Mouse (Mus musculus): Measurements from ENCODE around the gene Fam227b.
A peak's percentile ranks its signal among the peaks of the same experiment; 100 is the strongest.

Fam227b gene

DNA sequence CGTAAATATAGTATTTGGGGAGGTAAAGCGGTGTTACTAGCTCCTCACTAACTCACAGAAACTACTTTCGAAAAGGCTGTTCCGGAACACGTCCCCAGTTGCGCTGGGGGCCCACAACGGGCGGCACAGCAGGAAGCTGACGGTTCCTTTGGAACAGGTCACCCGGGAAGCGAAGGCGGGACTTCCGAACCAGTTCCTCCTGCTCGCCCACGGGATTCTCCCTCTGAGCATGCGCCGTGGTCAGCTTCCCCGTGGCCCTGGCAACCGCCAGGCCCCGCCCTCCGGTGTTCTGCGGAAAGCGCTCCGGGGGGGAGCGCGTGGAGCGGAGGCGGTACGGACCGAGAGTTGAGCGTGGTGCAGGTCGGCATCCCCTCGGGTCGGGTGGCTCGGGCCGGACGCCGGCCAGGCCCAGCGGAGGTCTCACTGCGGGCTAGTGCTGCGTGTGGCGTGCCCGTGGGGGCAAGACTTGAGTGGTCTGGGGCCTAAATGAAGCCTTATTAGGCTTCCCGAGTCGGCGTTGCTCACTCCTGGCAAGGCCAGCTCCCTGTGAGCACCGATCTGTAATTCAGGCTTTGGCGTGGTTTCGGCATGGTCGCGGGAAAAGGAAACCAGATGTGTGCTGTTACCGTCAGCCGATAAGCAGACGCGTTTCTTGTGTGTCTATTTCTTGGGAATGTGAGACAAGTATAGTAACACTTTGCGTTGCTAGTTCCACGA lies at the start of gene Fam227b, which contains the start of gene Dtwd1:
Gene Fam227b (minus strand): TSS at position 150 of the 717 bp plus-strand sequence.
Gene Dtwd1 (plus strand): TSS at position 287 of the 717 bp plus-strand sequence.
- peak; percentile 99 for DNase-seq (ENCODE audit: low read depth, low spot score)

DNA sequence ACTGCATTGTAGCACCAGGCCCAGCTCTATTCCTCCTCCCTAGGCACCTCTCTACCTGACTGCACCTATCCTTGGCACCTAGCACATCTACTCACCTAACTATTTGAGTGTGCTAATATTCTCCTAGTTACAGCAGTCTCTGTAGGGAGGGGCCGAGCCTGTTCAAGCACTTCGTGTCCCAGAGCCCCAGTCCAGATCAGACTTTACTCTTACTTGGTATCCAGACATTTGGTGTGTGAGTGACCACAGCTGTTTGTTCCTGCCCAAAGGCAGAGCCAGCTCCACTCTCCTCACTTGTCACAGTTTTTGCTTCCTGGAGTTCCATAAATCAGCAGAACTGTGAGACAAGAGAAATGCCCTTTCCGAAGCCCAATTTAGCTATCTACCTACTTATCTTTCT lies 47.2 kb upstream of the Fam227b start:
- DNase-seq (ENCODE audit: low read depth, low spot score): no peak

DNA sequence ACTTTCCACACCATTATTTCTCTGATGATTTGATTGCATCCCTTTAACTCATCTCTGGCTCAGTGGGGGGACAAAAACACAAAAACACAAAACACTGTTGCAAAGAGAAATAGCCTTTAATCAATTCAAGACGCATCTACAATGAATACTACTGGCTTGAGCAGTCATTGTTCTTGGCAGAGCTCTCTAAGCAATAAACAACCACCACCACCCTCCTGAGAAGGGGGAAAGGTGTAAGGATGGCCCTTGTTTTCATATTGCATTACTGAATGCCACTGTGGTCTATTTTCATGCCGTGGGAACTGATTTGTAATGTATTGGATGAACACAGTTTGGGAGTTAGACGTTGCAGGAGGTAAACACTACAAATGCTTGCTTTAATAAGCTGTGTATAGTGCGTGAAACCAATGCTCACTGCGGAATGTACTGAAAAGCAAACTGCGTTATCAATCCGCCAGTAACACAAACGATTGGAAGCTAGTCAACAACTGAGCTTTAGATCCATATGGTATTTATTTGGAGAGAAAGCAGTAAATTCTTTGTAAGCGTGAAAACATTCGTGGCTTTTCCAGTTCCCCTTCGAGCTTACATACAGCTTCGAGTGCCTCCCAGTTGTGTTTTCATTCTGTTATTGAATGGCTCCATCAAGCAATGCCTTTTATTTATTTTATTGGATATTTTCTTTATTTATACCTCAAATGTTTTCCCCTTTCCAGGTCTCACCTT lies 44.0 kb upstream of the Fam227b start:
- DNase-seq (ENCODE audit: low read depth, low spot score): no peak

DNA sequence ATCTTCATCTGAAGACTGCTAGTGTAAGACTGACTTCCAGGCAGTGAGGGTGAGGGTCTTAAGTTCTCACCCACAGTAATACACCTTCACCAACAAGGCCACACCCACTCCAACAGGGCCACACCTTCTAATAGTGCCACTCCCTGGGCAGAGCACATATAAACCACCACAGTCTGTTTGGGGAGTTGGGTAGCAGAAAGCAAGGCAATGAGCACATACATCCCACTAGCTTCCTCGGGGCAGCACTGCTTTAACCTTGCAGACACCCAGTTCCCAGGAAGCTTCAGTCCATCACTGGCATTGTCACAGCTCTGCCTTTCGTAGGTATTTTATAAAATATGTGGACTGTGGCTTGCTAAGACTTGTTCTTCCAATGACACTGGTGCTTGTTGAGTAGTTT lies 40.3 kb upstream of the Fam227b start:
- no peak for DNase-seq (ENCODE audit: low read depth, low spot score)

DNA sequence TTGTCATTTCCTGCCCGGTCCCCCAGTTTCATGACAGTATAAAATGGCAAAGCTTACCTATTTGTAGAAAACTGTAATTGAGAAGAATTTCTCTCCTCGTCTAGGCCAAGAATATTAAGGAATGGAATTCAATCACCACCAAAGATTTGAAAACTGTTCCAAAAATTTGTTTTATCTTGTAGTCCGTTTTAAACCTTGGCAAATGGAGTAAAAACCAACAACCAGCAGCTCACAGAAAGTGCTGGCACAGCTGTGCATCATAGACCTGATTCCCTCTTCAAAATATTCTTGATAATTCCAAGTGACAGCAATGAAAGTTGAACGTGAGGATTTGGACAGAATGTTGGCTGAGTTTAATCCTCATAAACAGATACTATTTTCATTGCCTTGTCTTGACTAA lies 39.5 kb upstream of the Fam227b start:
- DNase-seq (ENCODE audit: low read depth, low spot score): no peak

DNA sequence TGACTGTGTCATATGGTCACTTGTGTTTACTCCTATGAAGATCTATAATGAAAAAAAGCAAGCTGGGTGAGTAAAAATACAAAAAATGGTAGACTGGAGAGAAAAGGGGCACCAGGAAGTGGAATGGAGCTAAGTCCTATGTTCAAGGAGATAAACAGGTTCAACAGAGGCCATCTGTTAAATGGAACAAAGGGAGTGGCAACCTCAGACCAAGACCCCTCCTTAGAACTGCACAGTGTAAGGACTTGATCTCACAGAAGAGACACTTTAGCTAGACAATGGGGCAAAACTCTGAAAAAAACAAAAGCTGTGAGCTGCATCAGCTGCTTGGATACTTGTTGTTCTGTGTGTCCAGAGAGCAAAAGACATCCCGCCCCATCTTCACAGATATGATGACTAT lies 19.6 kb upstream of the Fam227b start:
- no peak for DNase-seq (ENCODE audit: low read depth, low spot score)

DNA sequence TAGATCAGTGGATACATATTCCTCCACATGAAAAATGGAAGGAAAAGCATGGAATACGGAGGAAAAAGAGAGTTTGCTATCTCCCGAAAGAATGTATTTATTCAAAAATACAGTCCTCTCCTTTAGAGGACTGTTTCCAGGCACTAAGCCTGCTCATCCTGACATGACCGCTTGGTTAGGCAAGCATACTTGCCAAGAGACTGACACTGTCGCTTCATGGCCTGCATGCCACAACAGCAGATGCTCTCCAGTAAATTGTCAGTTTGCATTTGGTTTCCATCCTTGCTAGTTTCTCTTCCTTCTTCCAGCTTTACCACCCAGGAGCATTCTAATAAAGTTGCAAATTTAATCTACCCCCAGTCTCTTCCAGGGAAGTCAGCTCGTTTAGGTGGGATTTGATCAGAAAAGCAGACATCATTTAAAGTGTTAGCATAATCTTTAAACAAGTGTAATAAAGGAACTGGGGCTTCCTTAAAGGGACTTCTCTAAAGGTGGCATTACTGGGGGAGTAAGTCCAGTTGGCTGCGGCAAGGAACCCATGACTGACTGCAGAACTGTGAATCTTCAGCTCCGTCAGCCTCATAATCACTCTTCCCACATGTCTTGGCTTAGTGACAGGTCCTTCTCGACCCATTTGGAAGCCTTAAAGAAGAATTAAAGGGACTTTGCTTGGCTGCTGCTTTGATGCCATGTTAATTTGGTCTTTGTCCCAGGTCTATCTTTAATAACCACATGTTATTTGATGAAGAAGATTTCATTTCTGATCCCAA lies 15.2 kb upstream of the Fam227b start:
- no peak for DNase-seq (ENCODE audit: low read depth, low spot score)

DNA sequence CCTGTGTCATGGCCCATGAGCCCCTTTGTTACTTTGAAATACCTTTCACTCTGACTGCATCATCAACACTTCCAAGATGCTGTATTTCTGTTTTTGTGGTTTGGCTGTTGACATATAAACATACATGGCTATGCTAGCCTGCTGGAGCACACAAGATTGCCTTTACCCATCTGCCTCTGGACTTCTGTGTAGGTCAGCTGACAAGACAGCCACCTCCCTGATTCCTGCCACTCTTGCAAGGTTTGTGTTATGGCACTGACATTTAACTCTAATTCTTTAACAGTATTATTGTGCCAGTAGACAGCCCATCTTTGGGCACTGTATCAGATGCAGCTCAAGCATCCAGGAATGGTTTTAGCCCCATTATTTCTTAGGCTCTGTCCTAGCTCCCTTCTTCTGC lies 14.5 kb upstream of the Fam227b start:
- no peak for DNase-seq (ENCODE audit: low read depth, low spot score)

DNA sequence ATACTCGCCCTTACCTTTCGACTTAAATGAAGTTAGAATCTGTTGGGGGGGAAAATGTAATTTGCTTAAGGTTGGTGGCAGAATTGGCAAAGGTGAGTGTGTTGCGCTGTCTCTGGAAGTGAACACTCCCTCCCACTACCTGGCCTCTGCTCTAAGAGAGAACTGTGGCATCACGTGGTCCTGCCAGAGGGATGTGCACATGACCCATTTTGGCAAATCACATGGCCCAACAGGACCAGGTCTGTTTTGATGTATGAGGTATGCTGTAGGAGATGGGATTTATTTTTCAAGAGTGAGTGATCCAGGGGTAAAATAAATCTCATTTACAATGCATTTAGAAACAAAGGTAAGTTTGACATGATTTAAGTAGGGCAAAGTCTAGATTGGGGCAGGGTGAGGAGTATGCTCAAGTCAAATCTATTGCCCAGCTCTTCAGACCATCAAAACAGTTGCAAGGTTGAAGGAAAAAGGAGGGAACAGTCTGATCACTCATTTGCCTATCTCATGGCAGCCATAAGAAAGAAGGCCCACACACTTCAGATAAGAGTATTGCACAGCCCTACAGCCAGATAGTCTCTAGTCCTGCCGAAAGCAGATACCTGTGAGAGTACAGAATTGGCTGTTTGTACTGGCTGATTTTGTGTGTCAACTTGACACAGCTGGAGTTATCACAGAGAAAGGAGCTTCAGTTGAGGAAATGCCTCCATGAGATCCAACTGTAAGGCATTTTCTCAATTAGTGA lies 13.6 kb upstream of the Fam227b start:
- DNase-seq (ENCODE audit: low read depth, low spot score): no peak

DNA sequence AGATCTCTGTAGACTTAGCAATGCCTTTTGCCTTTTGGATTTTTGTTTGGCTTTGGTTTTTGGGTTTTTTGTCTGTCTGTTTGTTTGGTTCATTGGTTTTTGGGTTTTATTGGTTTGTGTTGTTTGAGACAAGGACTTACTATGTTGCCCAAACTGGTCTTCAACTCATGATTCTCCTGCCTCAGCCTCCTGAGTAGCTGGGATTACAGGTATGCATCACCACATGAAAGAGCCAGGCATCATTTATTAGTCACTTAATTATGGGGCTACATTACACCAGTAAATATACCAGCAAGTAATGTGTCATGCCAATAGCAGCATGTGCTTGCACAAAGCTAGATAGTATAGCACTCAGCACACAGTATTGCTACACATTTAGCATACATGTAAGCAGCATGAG lies 4.1 kb downstream of the Fam227b start:
- no peak for DNase-seq (ENCODE audit: low read depth, low spot score)

DNA sequence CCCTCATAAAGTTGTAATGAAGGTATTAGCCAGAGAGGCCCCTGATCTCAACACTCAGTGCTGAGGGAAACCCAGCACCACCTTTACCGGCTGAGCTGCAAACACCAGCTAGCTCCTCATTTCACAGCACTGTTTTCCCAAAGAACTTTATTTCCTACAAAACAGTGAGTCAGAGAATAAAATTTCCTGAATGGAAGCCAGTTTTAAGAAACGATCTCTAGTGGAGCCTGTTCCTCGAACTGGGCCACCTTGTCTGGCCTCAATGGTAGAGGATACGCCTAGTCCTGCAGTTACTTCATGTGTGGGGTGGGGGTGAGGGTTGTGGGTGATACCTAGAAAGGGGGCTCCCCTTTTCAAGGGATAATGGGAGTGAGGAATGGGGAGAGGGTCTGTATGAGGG lies 57.2 kb downstream of the Fam227b start:
- no peak for DNase-seq (ENCODE audit: low read depth, low spot score)

DNA sequence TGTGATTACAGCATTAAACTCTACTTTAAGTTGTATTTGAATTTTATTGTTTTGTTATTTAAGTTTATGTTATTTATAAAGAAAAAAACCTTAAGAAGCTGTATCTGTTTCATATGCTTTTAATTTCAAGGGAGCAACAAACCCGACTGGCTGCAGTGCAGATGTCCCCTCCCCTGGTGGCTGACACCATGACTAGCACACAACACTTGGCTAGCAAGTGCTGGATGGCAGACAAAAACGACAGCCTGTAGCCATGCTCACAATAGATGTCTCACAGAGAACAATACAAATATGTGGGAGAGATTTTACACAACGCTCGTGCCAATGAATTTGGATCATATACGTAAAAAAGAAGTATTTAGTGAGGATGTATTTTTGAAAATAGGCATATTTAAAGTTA lies 61.4 kb downstream of the Fam227b start:
- no peak for DNase-seq (ENCODE audit: low read depth, low spot score)

DNA sequence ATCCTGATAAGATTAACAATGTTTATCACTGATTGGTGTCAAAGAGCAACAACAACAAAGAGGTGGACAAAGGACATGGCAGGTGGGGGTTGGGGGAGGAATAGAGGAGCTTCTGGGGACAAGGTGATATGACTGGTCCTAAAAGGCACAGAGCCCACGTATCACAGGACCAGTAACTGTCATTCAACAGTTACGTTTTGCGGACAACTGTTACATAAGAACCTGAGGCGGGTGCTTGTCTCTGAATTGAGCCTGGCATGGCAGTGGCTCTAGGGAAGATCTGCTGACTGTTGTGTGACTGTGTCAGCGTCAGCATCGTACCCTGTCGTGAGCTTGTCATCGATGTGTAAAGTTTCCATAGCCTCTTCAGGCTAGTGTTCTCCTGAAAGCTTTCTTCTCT lies 65.6 kb downstream of the Fam227b start:
- DNase-seq (ENCODE audit: low read depth, low spot score): no peak

DNA sequence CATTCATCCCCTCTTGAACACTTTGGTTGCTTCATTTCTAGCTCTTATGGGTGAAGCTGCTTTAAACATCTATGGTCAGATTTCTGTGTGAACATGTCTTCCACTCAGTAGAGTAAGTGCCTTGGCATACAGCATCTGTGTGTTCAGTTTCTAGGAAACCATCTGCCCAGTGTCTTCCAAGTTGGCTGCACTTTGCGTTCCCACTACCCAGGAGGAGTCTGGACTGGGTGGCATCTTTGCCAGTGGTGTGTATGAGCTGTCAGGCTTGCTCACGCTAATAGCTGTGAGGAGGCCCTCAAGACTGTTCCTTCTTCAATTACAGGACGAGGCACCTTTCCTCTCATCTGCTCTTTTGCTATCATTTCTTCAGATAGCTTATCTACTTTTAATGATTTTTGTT lies 67.5 kb downstream of the Fam227b start:
- no peak for DNase-seq (ENCODE audit: low read depth, low spot score)

DNA sequence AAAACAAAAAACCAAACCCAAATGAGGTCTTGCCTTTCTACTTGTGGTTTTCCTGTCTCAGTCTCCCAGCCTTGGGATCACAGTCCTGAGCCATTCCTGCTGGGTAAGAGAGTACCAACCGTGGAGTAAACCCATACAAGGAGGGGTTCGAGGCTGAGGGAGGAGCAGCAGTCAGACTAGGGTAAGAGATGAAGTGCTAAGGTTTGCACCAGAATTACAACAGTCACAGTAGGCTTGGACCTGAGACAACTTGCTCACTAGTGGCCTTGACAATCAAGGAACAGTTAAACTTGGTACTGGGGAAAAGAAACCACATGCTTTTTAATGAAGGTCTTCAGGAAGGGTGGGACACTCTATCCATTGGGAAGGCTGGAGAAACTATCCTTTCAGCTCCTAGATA lies 72.7 kb downstream of the Fam227b start:
- DNase-seq (ENCODE audit: low read depth, low spot score): no peak

DNA sequence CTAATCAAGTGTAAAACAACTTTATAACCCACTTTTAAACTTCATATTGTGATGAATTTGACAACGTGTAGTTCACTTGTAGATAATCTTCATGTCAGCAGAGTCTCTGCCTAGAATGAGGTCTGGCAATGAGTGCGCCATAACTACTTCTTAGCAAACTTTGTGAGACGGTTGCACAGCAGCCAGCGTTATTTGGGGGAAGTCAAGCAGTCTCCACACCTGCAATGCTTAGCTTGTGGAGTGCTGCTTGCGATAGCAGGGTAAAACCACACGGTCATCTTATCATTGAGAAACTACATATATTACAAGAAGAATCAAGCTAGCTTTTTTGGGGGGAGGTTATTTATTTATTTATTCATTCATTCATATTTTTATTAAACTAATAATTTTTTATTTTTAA lies 75.3 kb downstream of the Fam227b start:
- no peak for DNase-seq (ENCODE audit: low read depth, low spot score)

DNA sequence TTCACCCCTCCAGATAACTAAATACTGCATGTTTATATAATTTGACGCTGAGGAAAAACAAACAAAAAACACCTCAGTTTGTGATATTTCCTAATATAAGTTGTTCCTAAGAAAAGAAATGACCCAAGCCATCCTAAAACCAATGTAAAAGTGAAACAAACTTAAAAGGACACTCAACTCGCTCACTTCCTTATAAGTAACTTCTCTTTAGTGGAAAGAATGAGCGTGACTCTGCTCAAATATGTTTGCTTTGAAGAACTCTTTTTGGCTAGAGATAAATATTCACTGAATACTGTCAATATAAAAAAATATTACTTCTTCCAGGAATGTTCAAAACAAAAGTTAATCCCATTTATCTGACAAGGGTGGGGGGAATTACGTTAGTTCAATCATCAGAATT lies 78.1 kb downstream of the Fam227b start:
- no peak for DNase-seq (ENCODE audit: low read depth, low spot score)

DNA sequence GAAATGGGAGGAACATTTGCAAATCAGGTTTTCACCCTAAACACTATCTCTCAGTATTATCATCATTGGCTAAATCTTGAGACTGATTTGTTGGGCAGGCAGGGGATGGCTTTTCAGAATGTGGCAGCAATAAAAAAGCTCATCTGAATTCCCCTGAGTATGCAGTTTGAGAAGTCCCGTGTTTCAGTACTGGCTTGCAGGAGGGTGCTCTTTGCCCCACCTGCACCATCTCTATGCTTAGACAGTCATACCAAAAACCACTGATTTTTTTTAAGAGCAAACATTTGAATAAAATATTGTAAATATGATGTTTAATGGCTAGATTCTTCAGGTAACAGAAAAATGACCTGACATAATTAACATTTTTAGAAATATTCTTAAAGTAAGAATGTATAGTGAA lies 82.1 kb downstream of the Fam227b start:
- DNase-seq (ENCODE audit: low read depth, low spot score): no peak

DNA sequence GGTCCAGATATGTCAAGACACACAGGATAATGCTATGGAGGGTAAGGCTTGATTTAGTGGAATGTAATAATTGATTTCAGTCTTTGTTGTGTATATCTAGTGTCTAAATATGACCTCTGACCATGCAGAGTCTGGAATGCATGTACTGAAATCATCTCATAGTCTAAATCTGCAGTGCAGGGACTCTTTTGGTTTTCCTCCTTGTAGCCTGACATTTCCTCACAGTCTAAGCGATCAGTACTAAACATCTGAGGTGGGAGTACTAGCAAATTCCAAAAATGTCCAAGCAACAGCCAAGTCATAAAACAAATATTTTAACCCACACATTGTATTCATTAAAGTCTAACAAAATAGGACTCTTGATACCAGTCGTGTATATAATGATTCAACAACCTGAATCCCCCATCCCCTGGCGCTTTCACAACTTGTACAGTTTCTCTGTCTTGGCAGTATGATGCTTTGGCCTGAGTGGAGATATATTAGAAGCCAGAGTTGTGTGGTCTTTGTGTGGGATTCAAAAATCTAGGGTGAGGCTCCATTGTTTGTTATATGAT lies 86.4 kb downstream of the Fam227b start:
- DNase-seq (ENCODE audit: low read depth, low spot score): no peak

DNA sequence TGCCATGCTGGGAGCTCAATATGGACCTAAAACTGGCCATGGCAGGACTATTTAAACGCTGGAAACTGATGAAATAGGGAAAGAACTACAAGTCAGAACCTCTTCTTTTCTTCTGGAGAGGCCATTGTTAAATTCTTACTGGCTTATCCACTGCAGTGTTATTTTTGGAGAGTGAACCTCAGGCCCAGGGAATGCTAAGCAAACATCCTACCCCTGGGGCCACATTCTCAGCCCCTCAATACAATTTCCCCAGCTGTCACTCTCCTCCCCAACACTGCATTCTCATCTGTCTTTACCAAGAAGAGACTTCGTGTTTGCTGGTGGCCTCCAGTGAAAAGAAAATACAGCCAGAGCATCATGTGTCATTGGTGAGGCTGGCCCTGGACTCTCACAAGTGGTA lies 87.0 kb downstream of the Fam227b start:
- no peak for DNase-seq (ENCODE audit: low read depth, low spot score)

DNA sequence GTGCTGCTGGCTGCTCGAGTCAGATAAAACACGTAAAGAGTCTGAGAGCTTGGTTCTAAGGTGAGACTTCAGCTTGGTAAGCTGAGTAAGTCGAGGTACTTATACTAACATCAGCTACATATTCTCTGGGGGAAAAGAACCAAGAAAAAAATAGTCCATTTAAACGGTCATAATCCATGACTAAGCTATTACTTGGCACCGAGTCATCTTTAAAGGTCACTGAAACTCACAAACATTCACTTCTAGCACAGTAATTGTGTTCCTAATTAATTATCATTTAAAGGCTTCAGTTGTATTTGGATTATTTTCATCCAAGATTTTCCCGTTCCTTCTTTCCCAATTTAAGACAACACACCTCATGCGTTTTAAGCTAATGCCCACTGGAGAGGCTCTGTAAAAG lies 88.9 kb downstream of the Fam227b start:
- DNase-seq (ENCODE audit: low read depth, low spot score): no peak
